Mouse (Mus musculus) macrophage (primary cell): Measurements from ENCODE around the gene Sval3. TPM values are rescaled to one million over a fixed set of nuclear protein-coding genes. Genes with fewer than 3 reads are reported as not detected.

Experiments used
- H3K27ac ChIP-seq: fragments of 350-480 bp; formaldehyde crosslinking; 2 replicates; pipeline ENCODE4 v1.9.0; 2021
- H3K36me3 ChIP-seq: fragments of 350-480 bp; formaldehyde crosslinking; 2 replicates; pipeline ENCODE4 v1.9.0; 2021; ENCODE audit errors: inconsistent target
- H3K4me3 ChIP-seq: fragments of 350-480 bp; formaldehyde crosslinking; 2 replicates; pipeline ENCODE4 v1.9.0; 2021; ENCODE audit errors: inconsistent target
- H3K79me2 ChIP-seq: fragments of 350-480 bp; formaldehyde crosslinking; 2 replicates; pipeline ENCODE4 v1.9.0; 2021; ENCODE audit errors: inconsistent target
- WGBS: methylation state at CpG from one replicate; pipeline ENCODE4 v1.1.7; 2026; ENCODE audit warnings: inconsistent platforms; ENCODE audit not compliant: missing documents; 5-methylcytosine and 5-hydroxymethylcytosine counted together
- polyA plus RNA-seq: library from polyadenylated mRNA; stranded (reverse); fragments of 250-400 nt; gene quantifications from 3 replicates; pipeline ENCODE4 v1.2.4, GENCODE M21; 2018; ENCODE audit warnings: inconsistent platforms
- total RNA-seq, 78 experiments: library from RNA; depleted of rRNA; stranded (reverse); fragments of 250-400 nt; gene quantifications; 1 replicate in 9 of 78; 2 replicates in 24 of 78; 3 replicates in 43 of 78; 4 replicates in 2 of 78; pipeline ENCODE4 v1.2.4; 2018; ENCODE audit warnings: inconsistent platforms in 56 of 78

Sval3 gene
- not detected for total RNA-seq (2018; cell fraction: chromatin; rRNA removed)
- not detected for total RNA-seq (2018; cell fraction: cytosol; rRNA removed)
- not detected for total RNA-seq (2018; cell fraction: nucleus; rRNA removed)
- polyA plus RNA-seq: not detected in 3 replicates

DNA sequence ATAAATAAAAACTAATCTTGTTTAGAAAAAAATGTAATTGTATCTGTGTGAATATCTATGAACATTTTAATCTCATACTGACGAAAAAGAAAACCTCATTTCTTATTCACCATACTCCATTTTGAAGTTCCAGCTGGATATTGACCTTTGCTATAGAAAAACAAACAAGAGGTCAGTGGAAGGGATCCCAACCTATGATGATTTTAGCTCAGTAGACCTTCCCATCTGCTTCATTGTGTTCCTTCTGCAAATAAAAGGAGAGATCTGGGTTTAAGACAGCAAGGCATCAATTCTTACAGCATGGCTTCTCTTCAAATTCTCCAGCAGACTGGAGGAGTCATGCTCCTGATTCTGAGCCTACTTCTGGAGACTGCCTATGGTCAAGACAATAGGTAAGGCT lies at the start of gene Sval3:
TSS of gene Sval3 (plus strand) at position 301 of the 400 bp plus-strand sequence.
- H3K36me3 ChIP-seq: no peaks in the 10 kb centered on the region
- 73% methylated on average over 1 of the region's 1 CpGs for WGBS
- no peaks in the 10 kb centered on the region for H3K79me2 ChIP-seq
- H3K27ac ChIP-seq: no peak within 1 kb of the TSS
- no peak within 1 kb of the TSS for H3K4me3 ChIP-seq

DNA sequence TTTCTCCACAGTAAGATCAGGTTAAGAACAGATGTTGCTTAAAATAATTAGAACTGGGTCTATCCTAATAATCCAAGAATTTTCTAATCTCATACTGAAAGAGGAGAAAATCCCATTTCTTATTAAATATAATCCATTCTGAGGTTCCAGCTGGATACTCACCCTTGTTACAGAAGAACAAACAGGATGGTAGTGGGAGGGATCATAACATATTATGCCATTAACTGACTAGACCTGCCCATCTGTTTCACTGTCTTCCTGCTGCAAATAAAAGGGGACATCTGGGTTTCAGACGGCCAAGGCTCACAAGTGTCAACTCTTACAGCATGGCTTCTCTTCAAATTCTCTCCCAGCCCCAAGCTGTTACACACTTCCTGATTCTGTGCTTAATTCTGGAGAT lies 16.6 kb upstream of the Sval3 start, which contains the start of gene Sval1:
TSS of gene Sval1 (plus strand) at position 301 of the 400 bp plus-strand sequence.
- H3K79me2 ChIP-seq: no peaks in the 10 kb centered on the region
- H3K4me3 ChIP-seq: no peak within 1 kb of the TSS
- WGBS: 86% methylated on average over 1 of the region's 1 CpGs
- H3K27ac ChIP-seq: no peak within 1 kb of the TSS
- no peaks in the 10 kb centered on the region for H3K36me3 ChIP-seq

Other genes with a start within 250 kb of the Sval3 start
- not detected in 3 replicates for gene Olfr459, start 193.0 kb upstream of the Sval3 start, polyA plus RNA-seq
- not detected in 3 replicates for gene Pip, start 120.6 kb upstream of the Sval3 start, polyA plus RNA-seq
- gene Sval2, start 115.2 kb upstream of the Sval3 start, polyA plus RNA-seq: not detected in 3 replicates
- gene Sval1, start 16.5 kb upstream of the Sval3 start, polyA plus RNA-seq: not detected in 3 replicates
- not detected in 3 replicates for gene Sva, start 70.3 kb downstream of the Sval3 start, polyA plus RNA-seq
- gene Tas2r139, start 172.8 kb downstream of the Sval3 start, polyA plus RNA-seq: not detected in 3 replicates
- gene Tas2r144, start 247.2 kb downstream of the Sval3 start, polyA plus RNA-seq: not detected in 3 replicates